In the genomic region with DNA sequence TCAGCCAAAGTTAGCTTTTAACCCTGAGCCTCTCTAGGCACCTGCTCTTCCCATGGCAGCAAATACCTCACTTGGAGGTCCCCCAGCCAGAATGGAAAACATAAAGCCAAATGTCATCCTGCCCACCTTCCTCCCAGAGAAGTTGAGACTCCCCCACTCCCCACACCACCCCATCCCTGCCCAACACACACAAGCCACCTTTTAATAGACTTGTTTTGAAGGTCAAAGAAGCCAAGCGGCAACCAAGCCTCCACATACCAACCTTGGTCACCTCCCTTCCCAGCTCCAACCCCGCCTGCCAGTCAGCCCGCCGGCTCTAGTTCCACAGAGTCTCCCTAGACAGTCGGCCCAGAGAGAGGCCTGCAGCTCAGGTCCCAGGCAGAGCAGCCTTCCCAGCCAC, we compare ENCODE assay signal across 18 mouse cellular contexts. TPM values are rescaled to one million over a fixed set of nuclear protein-coding genes. Genes with fewer than 3 reads are reported as not detected.
DNase-seq lines count a peak whose midpoint lies in the region; ATAC-seq and TF ChIP-seq lines count a peak whose summit lies in the region.
"Had no signal": no experiment of that assay in that cellular context is flagged by ENCODE, and none has a peak within 500 bp of the region (broad histone marks: within the 10 kb centered on the region; RNA-seq: fewer than 3 reads in every experiment).

No protein-coding gene starts in this region.

- H3K4me2 ChIP-seq in lung, embryonic 15.5 days: peak overlapping the region; percentile 19; the same call in 1 of the 2 replicates
- H3K4me2 ChIP-seq: hindbrain, embryonic 14.5 days; limb, embryonic 12.5 days; midbrain, embryonic 13.5 days had no signal

- H3K36me3 ChIP-seq in lung, embryonic 15.5 days: peaks cover 38% of the 10 kb centered on the region
- H3K36me3 ChIP-seq: G1E; midbrain, embryonic 13.5 days had no signal

- peak overlapping the region; percentile 46 for H3K4me3 ChIP-seq in gastrocnemius, adult 2 months
- H3K4me3 ChIP-seq in lung, embryonic 15.5 days: no peak overlapping the region
- H3K4me3 ChIP-seq in lung, adult 2 months (replicated peaks; ENCODE audit: extremely low read depth, low read depth, low read length): no peak overlapping the region
- H3K4me3 ChIP-seq: limb, embryonic 12.5 days; midbrain, embryonic 13.5 days had no signal

- TF ChIP-seq POLR2A in lung, adult 2 months (IDR thresholded peaks at IDR 0.05; ENCODE audit: borderline replicate concordance, extremely low read depth, low read depth, low read length): no peak

- no peak for TF ChIP-seq CTCF in gastrocnemius, adult 2 months (IDR thresholded peaks at IDR 0.05)
- TF ChIP-seq CTCF in lung, adult 2 months (IDR thresholded peaks at IDR 0.05; ENCODE audit: insufficient read depth, low read length): no peak

- peak; percentile 72 for DNase-seq in gastrocnemius, adult 2 months
- DNase-seq in gastrocnemius, postnatal 10 days: no peak
- no peak for DNase-seq in lung, adult 2 months
- peak; percentile 74 for DNase-seq in kidney, adult 11 months
- DNase-seq in kidney, postnatal 25 days: peak; percentile 64 to 87
- DNase-seq in T-cell, adult 2 months (ENCODE audit: low spot score): no peak
- DNase-seq in adrenal gland, adult 2 months: no peak
- DNase-seq: cerebellum, adult 18-20 months; lung, postnatal 14 days had no signal

- H3K9me3 ChIP-seq in lung, embryonic 15.5 days: no peaks in the 10 kb centered on the region
- H3K9me3 ChIP-seq: G1E; limb, embryonic 12.5 days; midbrain, embryonic 13.5 days had no signal

- no peak for ATAC-seq in lung, embryonic 15.5 days (ENCODE audit: borderline replicate concordance, extremely low read depth, low FRiP score, low TSS enrichment)
- ATAC-seq: activated CD4-positive, CD25-positive, alpha-beta regulatory T cell, adult 4 months; midbrain, embryonic 13.5 days had no signal

- H3K9ac ChIP-seq in lung, embryonic 15.5 days: no peak overlapping the region
- H3K9ac ChIP-seq: hindbrain, embryonic 14.5 days; limb, embryonic 12.5 days; midbrain, embryonic 13.5 days had no signal

- H3K27me3 ChIP-seq in lung, embryonic 15.5 days: no peaks in the 10 kb centered on the region
- H3K27me3 ChIP-seq: midbrain, embryonic 13.5 days had no signal

- H3K27ac ChIP-seq in gastrocnemius, adult 2 months: peak overlapping the region; percentile 82
- peak overlapping the region; percentile 87 for H3K27ac ChIP-seq in lung, embryonic 15.5 days
- H3K27ac ChIP-seq: hindbrain, embryonic 14.5 days; limb, embryonic 12.5 days; midbrain, embryonic 13.5 days had no signal

- H3K4me1 ChIP-seq in lung, embryonic 15.5 days: peaks cover 89% of the 10 kb centered on the region
- H3K4me1 ChIP-seq in lung, adult 2 months (ENCODE audit: control insufficient read depth, insufficient read depth, low read length): peaks cover 4% of the 10 kb centered on the region; the same call in 1 of the 2 replicates
- H3K4me1 ChIP-seq: midbrain, embryonic 13.5 days had no signal

- intact Hi-C loops in gastrocnemius, adult 2 months (cut with DNase I): no loop called here

- WGBS in lung, embryonic 15.5 days: 60% methylated on average over 5 of the region's 5 CpGs
- 55% methylated on average over 5 of the region's 5 CpGs for WGBS in lung, adult 2 months

RNA-seq across cellular contexts. Expression of a gene that starts 9.5 kb away (rescaled TPM):
- total RNA-seq in gastrocnemius, adult 2 months (2021): 100 to 1,000 TPM; 238 to 342 TPM
- total RNA-seq in gastrocnemius, postnatal 10 days (2021): 100 to 1,000 TPM; 145 to 153 TPM
- polyA plus RNA-seq in lung, embryonic 15.5 days (2015; fragmentation: Nextera tagmentation; extraction: Ambion mirVana): 156 and 158 TPM in 2 replicates
- polyA plus RNA-seq in lung, adult 2 months (2012; rRNA removed): 32.1 and 34.5 TPM in 2 replicates
- total RNA-seq in adrenal gland, adult 2 months (2021): 1 to 10 TPM; 2.4 to 2.5 TPM
- polyA plus RNA-seq in adrenal gland, adult 2 months (2012; rRNA removed): 4.4 and 5.6 TPM in 2 replicates
- polyA plus RNA-seq: activated CD4-positive, CD25-positive, alpha-beta regulatory T cell, adult 4 months; G1E had no signal

RNA-seq across cellular contexts. Expression of a gene that starts 33.3 kb away (rescaled TPM):
- 1 to 10 TPM in 1 of 2 experiments, under 1 TPM in 1; 0.67 to 5.5 TPM for total RNA-seq in gastrocnemius, adult 2 months (2021)
- under 1 TPM in 1 of 2 experiments, not detected in 1; 0.28 TPM for total RNA-seq in gastrocnemius, postnatal 10 days (2021)
- 0.14 and 0.26 TPM in 2 replicates for polyA plus RNA-seq in lung, embryonic 15.5 days (2015; fragmentation: Nextera tagmentation; extraction: Ambion mirVana)
- 2.9 and 7.0 TPM in 2 replicates for polyA plus RNA-seq in lung, adult 2 months (2012; rRNA removed)
- total RNA-seq in adrenal gland, adult 2 months (2021): 1 to 10 TPM in 1 of 2 experiments, under 1 TPM in 1; 0.83 to 4.7 TPM
- 8.5 and 13.4 TPM in 2 replicates for polyA plus RNA-seq in adrenal gland, adult 2 months (2012; rRNA removed)
- polyA plus RNA-seq: activated CD4-positive, CD25-positive, alpha-beta regulatory T cell, adult 4 months; forebrain, embryonic 11.5 days; G1E; midbrain, embryonic 13.5 days had no signal

RNA-seq across cellular contexts. Expression of a gene that starts 39.1 kb away (rescaled TPM):
- total RNA-seq in gastrocnemius, adult 2 months (2021): 10 to 100 TPM; 60.2 to 60.9 TPM
- 10 to 100 TPM; 74.5 to 75.9 TPM for total RNA-seq in gastrocnemius, postnatal 10 days (2021)
- 137 and 140 TPM in 2 replicates for polyA plus RNA-seq in lung, embryonic 15.5 days (2015; fragmentation: Nextera tagmentation; extraction: Ambion mirVana)
- 26.1 and 32.8 TPM in 2 replicates for polyA plus RNA-seq in lung, adult 2 months (2012; rRNA removed)
- total RNA-seq in adrenal gland, adult 2 months (2021): 10 to 100 TPM; 68.0 to 86.1 TPM
- polyA plus RNA-seq in adrenal gland, adult 2 months (2012; rRNA removed): 31.6 and 37.9 TPM in 2 replicates

RNA-seq across cellular contexts. Expression of a gene that starts 39.8 kb away (rescaled TPM):
- total RNA-seq in gastrocnemius, adult 2 months (2021): 1 to 10 TPM in 1 of 2 experiments, under 1 TPM in 1; 0.33 to 2.6 TPM
- 1 to 10 TPM; 1.2 to 1.4 TPM for total RNA-seq in gastrocnemius, postnatal 10 days (2021)
- 11.4 and 11.8 TPM in 2 replicates for polyA plus RNA-seq in lung, embryonic 15.5 days (2015; fragmentation: Nextera tagmentation; extraction: Ambion mirVana)
- 4.8 and 8.3 TPM in 2 replicates for polyA plus RNA-seq in lung, adult 2 months (2012; rRNA removed)
- total RNA-seq in adrenal gland, adult 2 months (2021): under 1 TPM; 0.21 to 0.86 TPM
- 0.07 and 0.17 TPM in 2 replicates for polyA plus RNA-seq in adrenal gland, adult 2 months (2012; rRNA removed)
- total RNA-seq: G1E had no signal
- polyA plus RNA-seq: activated CD4-positive, CD25-positive, alpha-beta regulatory T cell, adult 4 months; G1E; large intestine, adult 2 months; small intestine, adult 2 months had no signal

Comparison
In these comparisons a context has a peak if more than half of its experiments do, and no peak if none do; other contexts are left out.
1. DNase-seq: peak in gastrocnemius, adult 2 months (single experiment), kidney, adult 11 months (single experiment) and kidney, postnatal 25 days (2 of 2); none in gastrocnemius, postnatal 10 days (single experiment), lung, adult 2 months (single experiment), T-cell, adult 2 months (single experiment) and adrenal gland, adult 2 months (single experiment).
2. RNA of a gene that starts 9.5 kb away (total RNA-seq): 238 to 342 TPM in gastrocnemius, adult 2 months and 145 to 153 TPM in gastrocnemius, postnatal 10 days; 2.4 to 2.5 TPM in adrenal gland, adult 2 months; every median in the first group is over 10 times any median in the second.